Mouse (Mus musculus): ENCODE results near the gene Ppp2r2c. TPM values are rescaled to one million over a fixed set of nuclear protein-coding genes. Genes with fewer than 3 reads are reported as not detected.

Ppp2r2c gene
- total RNA-seq, 2 experiments from 2014 or later, result 500 to 508 TPM

DNA sequence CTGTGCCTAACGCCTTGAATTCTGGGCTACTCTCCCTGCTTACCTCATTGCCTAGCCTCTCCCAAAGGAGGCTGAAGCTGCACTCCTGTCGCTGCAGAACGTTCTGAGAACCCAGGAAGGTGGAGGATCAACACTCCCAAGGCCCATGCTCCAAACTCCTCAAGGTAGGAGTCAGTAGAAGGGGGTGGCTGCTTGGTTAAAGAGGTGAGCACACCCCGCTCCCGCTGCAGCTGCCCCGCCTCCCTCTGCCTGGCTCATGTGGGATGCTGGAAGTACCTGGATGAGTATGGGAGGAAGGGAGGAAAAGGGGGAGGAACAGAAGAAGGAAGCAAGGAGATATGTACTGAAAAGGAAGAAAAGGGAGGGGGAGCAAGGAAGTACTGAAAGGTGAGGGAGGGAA, 752 bp upstream of the Ppp2r2c start:
- DNase-seq (ENCODE audit: low spot score in 2 of 2), result no peak
- intact Hi-C loops (cut with DNase I), result no loop called here

DNA sequence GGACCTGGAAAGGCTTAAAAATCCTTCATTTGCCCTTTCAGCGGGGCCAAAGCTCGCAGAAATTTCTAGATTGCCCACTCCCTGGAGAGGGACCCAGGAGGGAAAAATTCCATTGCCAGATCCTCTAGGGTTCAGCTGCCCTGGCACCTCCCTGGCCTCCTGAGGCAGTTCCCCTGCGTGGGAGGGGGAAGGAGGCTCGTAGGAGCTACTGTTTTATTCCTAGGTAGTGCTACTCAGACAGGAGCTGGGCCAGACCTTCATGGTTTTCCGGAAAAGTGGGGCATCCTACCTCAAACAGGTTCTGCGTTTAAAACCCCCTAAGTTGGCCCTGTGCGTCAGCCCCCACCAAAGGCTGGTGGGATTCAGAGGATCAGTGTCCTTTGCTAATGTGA, 869 bp downstream of the Ppp2r2c start:
- peak in 1 of 2 experiments; percentile 56 for DNase-seq (ENCODE audit: low spot score in 2 of 2)
- intact Hi-C loops (cut with DNase I), result loop anchor here (1.0 to 2.0 kb wide), 2 partner anchors 24 to 52 kb away; no protein-coding TSS in a partner anchor

DNA sequence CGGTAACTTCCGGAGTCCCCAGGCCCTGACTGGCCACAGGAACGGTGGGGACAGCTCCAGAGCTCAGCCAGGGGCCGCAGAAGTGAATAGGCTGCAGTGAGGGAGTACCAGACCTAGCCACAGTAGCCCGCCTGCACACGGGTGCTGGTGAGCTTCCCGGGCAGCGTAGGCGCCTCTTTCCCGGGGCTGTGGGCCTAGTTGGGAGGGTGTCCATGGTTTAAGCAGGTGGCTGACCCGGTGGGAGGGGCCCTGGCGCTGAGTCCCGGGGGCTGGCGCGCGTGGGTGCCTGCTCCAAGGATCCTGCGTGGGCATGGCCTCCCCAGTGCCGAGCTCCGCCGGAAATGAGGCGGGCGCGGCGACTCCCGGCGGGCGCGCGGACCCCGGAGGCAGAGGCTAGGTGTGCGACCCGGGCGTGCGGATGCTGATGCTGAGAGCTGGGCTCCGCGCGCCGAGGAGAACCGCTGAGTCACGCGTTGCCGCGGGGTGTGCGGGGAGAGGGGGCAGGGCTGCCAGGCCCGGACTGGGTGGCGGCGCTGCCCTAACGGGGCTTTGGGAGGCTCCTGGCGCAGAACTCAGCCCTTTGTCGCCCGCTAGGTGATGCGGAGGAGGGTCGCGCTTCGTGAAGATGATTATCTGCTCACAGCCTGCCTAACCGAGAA, 1.4 kb downstream of the Ppp2r2c start:
- DNase-seq (ENCODE audit: low spot score in 2 of 2), result peak; percentile 74 to 82
- intact Hi-C loops (cut with DNase I), result loop anchor here (1.0 to 2.0 kb wide), 3 partner anchors 24 to 51 kb away; no protein-coding TSS in a partner anchor

DNA sequence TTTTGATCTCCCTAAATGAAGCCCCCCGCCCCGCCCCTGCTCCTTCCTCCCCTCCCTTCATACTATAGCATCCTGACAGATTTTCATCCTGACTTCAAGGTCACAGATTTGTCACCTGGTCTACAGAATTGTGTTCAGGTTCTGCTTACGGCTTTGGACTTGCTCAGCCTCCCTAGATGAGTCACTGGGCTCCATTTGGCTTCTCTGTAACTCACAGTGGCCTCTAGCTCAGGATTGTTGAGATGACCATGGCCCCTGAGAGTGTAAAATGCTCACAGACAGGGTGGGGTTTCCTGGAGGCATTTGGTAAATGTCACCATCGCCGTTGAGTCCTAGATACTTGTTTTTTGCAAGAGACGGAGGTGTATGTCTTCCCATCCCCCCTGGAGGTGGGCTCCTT, 2.6 kb downstream of the Ppp2r2c start:
- no peak for DNase-seq (ENCODE audit: low spot score in 2 of 2)
- intact Hi-C loops (cut with DNase I), result loop anchor here (1.0 kb wide), 1 partner anchor 27 kb away; no protein-coding TSS in a partner anchor

DNA sequence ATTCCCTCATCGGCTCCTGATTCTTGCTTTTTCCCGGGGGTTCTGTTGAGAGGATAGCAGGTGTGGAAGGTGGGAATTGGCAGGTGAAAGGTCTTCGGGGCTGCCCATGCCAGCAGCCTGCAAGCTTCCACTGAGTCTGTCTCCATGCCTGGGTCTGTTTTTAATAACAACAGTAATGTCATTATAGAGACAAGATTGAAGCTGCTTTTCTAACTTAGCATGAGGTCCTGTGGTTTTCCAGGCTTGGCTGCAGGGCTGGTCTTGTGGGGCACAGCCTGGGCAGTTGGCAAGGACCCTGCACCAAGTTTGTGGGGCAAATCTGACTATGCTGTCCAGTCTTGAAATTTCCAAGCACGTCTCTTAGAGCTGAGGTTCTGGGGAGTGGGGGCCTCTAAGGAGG, 7.6 kb downstream of the Ppp2r2c start:
- intact Hi-C loops (cut with DNase I), result no loop called here
- DNase-seq (ENCODE audit: low spot score in 2 of 2), result no peak

DNA sequence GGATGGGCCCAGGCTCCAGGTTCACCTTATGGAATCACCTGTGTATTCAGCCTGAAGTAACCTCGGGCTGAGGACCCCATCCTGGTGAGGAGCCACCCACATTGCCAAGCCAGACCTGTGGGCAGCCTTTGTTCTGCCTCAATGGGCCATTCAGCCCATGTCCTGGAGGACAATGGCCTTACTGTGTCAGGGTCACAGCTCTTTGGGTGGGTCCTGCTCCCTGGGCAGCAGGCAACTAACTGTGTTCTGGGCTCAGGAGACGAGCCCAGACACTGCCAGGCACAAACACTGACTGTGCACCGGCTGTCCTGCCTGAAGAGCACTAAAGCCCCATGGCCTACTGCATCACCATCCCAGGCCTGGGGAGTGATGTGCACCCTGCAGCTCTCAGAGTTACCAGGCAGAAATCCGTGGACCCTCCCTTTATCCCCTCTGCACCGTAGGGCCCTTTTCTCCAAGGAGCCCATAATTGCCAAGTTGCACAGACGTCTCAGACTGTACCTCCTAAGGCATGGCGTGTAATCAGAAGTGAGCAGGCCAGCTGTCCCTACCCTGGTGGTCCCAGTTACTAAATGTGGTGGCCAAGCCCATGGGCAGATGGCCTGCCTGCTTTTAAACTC, 8.6 kb downstream of the Ppp2r2c start:
- no peak for DNase-seq (ENCODE audit: low spot score in 2 of 2)

DNA sequence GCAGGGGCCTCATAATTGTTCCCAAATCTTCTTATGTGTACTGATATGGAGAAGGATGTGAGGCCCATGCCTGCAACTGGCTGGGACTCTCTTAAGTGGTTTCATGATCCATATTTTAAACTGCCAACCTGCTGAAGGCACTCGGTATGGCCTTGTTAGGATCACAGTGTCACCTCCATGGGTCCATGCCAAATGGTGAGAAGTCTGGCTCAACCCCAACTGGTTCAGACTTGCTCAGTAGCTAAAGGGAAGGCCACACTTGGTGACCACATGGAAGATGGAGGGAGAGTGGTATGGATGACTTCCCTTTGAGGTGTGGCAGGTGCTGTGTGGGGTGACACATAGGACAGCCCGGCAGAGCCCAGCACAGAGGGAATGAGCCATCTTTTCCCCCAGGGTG, 9.3 kb downstream of the Ppp2r2c start:
- intact Hi-C loops (cut with DNase I), result no loop called here
- no peak for DNase-seq (ENCODE audit: low spot score in 2 of 2)

More for the DNA sequence above, 8.6 kb downstream of the Ppp2r2c start:
- intact Hi-C loops (cut with DNase I), result no loop called here

DNA sequence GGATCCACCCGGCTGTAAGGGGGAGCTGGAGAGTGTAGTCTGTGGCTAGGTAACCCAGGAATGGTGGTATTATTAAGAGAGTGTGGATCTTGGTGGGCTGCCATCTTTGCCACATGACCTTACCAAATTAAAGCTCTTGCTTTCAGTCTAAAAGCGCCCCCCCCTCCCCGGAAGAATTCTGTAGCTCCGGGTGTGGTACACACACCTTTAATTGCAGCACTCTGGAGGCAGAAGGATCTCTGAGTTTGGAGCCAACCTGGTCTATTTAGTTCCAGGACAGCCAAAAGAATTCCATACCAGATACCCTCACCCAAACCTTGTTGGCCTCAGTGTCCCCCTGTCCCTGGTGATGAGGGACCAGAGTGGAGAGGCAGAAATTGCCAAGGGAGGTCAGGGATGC, 10.5 kb downstream of the Ppp2r2c start:
- intact Hi-C loops (cut with DNase I), result no loop called here

DNA sequence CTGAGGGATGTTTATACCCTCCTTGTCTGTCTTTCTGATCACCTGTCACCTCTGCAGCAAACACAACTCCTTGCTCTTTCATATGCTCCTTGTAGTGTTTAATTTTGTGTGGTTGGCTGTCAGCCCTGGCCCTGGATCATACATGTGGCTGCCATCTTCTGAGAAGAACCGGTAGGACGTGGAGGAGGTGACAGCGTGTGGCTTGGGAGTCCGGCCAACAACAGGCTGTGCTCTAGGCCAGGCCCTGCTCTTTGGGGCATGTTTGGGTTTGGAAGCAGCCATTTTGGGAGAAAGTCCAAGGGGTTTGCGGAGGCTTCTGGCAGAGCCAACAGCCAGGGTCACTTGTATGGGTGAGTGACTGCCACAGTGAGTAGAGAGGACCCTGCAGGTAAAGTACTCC, 12.3 kb downstream of the Ppp2r2c start:
- intact Hi-C loops (cut with DNase I), result no loop called here
- no peak for DNase-seq (ENCODE audit: low spot score in 2 of 2)

More for the DNA sequence above, 10.5 kb downstream of the Ppp2r2c start:
- DNase-seq (ENCODE audit: low spot score in 2 of 2), result no peak

DNA sequence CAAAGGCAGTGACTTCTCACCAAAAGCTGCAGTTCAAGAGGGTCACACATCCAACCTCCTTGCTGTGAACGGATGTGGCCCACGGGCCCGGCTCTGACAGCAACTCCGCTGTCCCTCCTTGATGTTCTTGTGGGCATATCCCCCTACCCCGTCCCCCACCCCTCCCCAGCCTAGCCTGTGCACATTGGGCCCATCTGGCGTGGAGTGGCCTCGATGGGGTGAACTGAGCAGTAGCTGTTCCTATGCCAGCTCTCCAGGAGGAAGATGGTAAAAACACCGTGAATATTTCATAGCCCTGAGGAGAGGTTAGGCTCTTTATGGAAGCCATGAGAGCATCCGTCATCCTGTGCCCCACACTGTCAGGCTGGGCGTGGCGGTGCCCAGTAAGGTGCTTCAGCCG, 15.2 kb downstream of the Ppp2r2c start:
- intact Hi-C loops (cut with DNase I), result no loop called here
- DNase-seq (ENCODE audit: low spot score in 2 of 2), result no peak

DNA sequence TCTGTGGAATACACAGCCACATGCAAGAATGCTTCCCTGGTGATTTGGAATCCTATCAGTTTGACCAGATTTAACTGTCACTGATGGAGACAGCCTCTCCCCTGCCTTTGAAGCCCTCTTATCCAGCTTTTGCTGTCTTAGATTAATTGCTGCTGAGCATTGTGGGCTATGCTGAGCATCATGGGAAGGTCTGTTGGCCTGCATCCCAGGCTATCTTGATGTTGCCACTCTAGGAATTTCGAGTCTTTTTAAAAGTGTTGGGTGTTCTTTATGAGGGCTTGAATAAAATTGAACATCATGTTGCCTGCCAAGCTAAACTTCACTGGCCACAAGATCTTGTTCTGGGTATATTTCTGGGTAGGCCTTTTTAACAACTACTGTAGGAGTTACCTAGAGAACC, 16.8 kb downstream of the Ppp2r2c start:
- intact Hi-C loops (cut with DNase I), result no loop called here

DNA sequence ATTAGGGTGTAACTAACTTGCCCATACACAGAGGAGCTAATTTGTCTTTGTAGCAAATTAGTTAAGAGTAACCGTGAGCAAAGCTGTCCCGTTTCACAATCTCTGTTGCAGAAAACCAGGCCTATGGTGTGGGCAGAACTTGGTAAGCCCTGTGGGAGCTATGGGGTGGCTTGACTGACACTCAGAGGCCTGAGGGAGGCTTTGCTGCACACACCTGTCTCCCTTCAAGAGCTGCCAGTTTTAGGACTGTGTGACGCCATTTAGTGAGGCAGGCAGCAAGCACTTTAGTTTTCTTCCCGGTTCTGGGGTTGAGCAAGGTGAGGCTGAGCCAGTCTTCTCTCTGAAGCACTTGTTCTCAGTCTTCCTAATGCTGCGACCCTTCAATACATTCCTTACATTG, 17.3 kb downstream of the Ppp2r2c start:
- intact Hi-C loops (cut with DNase I), result no loop called here
- no peak for DNase-seq (ENCODE audit: low spot score in 2 of 2)

More for the DNA sequence above, 16.8 kb downstream of the Ppp2r2c start:
- peak in 1 of 2 experiments; percentile 83 for DNase-seq (ENCODE audit: low spot score in 2 of 2)

DNA sequence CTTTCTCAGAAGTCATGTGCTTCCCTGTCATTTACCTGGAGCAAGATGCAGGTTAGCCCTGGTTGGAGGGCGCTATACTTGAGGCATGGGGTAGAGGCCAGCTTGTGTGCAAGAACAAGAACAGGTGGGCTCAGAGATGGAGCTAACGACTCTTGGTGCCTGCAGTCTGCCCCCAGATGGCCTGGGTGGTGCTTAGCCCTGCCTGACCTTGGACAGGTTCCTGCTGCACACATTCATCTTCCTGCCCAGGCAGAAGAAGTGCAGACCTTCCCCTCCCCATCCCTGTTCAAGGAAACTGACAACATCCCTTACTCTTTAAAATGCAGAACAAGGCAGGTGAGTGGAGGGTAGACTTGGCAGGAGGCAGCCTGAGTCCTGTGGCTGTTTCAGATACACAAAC, 18.0 kb downstream of the Ppp2r2c start:
- intact Hi-C loops (cut with DNase I), result no loop called here
- no peak for DNase-seq (ENCODE audit: low spot score in 2 of 2)

DNA sequence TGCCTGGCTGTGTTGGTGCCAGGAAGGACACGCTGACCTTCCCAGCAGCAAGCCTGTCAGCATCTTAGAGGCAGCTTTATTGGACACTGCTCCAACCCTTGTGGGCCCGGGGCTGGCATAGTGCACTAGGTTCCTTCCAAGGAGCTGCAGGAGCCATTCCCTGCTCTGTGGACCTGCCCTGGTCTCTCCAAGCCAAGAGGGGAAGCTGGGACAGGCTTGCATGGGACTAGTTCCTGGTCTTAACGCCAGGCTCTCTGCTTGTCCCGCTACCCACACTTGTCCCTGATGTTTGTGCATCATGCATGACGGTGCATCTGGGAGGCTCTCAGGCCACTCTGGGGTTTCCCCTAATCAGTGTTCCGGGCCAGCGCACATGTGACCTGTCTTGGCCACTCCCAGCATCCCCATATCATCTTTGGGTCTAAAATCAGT, 18.6 kb downstream of the Ppp2r2c start:
- DNase-seq (ENCODE audit: low spot score in 2 of 2), result no peak
- intact Hi-C loops (cut with DNase I), result no loop called here

DNA sequence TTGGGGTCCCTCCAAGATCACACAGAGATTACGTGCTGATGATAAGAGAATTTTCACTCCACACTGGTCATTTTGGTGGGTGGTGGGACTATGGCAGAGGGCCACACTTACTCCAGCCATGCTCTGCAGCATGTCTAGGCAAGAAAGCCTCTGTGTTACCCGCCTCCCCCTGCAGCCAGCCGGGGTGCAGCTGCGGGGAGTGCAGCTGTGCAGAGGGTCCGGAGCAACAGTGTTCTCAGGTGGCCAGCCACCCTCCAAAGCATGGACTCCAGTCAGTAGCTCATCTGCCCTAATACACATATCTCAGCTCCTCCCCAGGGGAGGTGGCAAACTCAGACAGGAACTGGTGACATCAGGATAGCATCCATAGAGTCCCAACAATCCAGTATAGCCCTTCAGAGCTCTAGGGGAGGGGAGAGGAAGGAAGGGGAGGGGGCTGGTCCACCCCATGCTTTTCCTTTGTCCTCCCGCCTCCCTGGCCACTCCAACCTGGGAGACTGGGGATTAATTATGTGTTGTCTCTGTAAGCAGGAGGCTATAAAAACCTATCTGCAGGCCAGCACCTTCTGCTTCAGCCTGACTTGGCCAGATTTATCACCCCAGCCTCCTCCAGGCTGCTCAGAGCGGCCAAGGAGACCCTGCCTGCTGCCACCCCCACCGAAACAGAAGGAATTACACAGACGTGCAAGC, 19.1 kb downstream of the Ppp2r2c start:
- DNase-seq (ENCODE audit: low spot score in 2 of 2), result no peak
- intact Hi-C loops (cut with DNase I), result no loop called here

DNA sequence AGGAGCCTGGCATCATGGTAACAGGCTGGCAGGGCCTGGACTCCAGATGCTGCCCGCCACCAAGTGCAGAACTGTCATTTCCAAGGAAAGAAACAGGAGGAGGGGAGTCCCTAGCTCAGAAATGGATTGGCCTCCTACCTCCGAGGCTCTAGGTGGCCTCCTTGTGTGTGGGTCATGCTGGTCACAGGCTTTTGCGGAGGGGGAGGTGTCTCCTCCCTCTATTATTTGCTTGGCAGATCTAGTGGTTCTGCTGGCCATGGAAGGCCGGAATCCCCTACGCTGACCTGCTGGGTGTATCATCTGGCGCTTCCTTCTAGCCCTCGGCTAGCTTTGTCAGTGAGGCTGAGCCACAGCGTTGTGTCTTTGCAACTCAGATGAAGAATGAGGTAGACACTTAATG, 20.2 kb downstream of the Ppp2r2c start:
- no peak for DNase-seq (ENCODE audit: low spot score in 2 of 2)
- intact Hi-C loops (cut with DNase I), result no loop called here

DNA sequence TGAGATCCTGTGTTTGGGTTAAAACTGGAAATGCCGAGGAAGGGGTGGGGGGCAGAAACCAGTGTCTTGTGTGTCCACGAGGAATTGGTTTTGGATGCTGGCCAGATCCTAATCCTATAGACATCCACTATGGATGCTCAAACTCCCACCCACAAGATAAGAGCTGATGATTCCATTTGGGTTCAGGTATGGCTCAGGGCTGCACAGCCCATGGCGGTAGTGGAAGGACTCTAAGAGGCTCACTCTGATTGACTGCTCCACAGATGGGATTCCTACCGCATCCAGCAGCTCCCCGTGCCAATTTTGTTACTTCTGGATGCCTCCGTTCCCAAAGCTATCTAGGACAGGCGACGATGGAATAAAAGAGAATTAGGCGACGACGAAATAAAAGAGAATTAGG, 20.6 kb downstream of the Ppp2r2c start:
- intact Hi-C loops (cut with DNase I), result no loop called here
- DNase-seq (ENCODE audit: low spot score in 2 of 2), result no peak

DNA sequence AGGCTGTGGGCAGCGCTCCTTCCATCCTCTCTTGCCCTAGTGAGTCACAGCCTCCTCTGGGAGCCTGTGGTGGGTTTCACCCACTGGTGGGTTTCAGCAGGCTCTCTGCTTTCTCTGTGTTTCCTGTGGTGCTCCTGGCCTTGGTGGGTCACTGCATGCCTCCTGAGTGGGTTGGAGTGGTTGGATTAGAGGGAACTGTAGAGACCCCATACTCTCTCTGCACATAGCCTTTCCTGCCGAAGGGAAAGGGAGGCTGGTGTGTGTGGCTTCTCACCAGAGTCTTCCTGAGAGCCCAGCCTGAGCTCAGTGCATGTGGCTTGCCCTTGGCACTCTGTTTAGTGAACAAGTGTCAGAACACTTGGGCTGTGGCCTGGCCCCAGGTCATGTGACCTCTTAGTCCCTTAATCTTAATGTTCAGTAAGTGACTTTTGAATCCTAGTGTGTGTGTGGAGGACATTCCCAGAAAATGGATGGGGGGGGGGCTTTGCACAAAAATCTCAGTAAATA, 21.1 kb downstream of the Ppp2r2c start:
- intact Hi-C loops (cut with DNase I), result no loop called here
- DNase-seq (ENCODE audit: low spot score in 2 of 2), result no peak

DNA sequence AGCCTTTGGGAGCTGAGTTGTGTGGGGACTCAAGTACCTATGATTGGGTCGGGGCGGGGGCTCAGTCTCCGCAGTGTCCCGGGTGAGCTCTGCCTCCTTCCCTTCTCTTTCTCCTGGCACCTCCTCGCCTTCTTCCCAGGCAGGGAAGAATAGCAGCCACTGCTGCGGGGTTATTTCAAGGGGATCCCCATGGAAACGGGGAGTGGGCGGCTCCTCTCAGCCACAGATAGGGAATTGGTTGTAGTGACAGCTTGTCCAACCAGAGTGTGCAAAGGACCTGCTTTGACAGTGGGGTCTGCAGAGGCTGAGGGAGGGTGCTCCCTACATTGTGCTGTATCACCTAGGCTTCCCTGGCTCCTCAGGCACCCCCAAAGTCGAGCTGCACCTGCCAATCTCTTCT, 22.5 kb downstream of the Ppp2r2c start:
- peak; percentile 71 to 93 for DNase-seq (ENCODE audit: low spot score in 2 of 2)
- intact Hi-C loops (cut with DNase I), result no loop called here

DNA sequence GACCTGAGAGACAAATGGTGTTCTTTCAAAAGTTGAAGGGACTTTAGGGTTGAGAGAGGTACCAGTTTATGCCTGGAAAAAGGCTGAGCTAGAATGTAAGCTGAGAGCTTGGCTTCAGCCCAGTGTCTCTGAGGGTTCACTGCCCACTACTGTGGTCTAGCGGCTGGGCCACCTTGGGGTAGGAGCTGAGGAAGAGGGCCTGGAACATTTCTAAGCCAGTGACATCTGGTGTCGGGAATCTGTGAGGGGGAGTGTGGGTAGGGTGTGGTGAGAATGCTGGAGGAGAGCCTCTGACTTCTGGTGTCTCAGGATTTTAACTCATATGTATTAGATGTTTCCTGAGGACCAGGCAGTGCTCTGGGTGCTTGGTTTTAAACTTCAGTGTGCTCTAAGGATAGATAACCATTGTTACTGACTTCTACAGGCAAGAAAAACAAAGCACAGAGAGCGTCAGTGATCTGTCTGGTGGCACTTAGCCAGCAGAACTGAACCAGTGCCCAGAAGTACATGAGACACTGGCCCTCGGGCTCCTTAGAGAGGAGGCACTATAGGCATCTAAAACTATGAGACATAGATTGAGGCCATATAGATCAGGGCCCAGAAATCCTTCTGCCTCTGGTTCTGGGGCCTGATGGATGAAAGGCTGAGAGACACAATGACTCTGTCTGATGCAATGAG, 23.6 kb downstream of the Ppp2r2c start:
- peak in 1 of 2 experiments; percentile 72 for DNase-seq (ENCODE audit: low spot score in 2 of 2)
- intact Hi-C loops (cut with DNase I), result loop anchor here (2.0 kb wide), 1 partner anchor 53 kb away; no protein-coding TSS in a partner anchor
